Mouse (Mus musculus) MEL (cell line): Measurements from ENCODE around the gene Pgbd5.

ENCODE experiments used
- POLR2A ChIP-seq, 2 experiments: IDR thresholded peaks; 2 replicates each; pipeline ENCODE4 v1.6.1; 2011 to 2012; ENCODE audit warnings: low read length in 2 of 2, mild to moderate bottlenecking in 2 of 2, control low read depth in 1 of 2, improper control_type of control experiment in 1 of 2, low read depth in 1 of 2, moderate library complexity in 1 of 2; ENCODE audit not compliant: control insufficient read depth in 1 of 2, insufficient read depth in 1 of 2, poor library complexity in 1 of 2
- ZNF384 ChIP-seq: IDR thresholded peaks from 2 replicates; pipeline ENCODE4 v1.6.1; 2012; ENCODE audit warnings: low read depth, mild to moderate bottlenecking, inconsistent platforms, low read length, improper control_type of control experiment

- TF ChIP-seq POLR2A (IDR thresholded peaks at IDR 0.05; ENCODE audit: control insufficient read depth in 1 of 2, insufficient read depth in 1 of 2, low read depth in 1 of 2, low read length in 2 of 2, poor library complexity in 1 of 2) (no peak), ZNF384 (no peak)
These were observed 5.2 kb downstream of the Pgbd5 start for GRCm38 (mm10) chr8:124434126-124434790.
